Mouse (Mus musculus) gastrocnemius, postnatal 36 days (tissue): ENCODE measurements at regions not wholly inside any gene's neighbourhood (a gene's known extent, or its start where the extent isn't known, plus 50 kb on each side); places are given as distances from the start of the nearest gene placed in this dataset.
"Not testable (repeated sequence)": the region's sequence is repeated elsewhere in the genome, so short reads cannot be mapped to it uniquely, and the experiment has no call there.

ENCODE experiments used
- DNase-seq, 2 experiments: peaks; one replicate each; pipeline ENCODE4 v3.0.0; 2022
- intact Hi-C: fragments of 180-260 bp; cut with DNase I; formaldehyde crosslinking; loops from one replicate; pipeline ENCODE4 v1.15.1; 2025

DNA sequence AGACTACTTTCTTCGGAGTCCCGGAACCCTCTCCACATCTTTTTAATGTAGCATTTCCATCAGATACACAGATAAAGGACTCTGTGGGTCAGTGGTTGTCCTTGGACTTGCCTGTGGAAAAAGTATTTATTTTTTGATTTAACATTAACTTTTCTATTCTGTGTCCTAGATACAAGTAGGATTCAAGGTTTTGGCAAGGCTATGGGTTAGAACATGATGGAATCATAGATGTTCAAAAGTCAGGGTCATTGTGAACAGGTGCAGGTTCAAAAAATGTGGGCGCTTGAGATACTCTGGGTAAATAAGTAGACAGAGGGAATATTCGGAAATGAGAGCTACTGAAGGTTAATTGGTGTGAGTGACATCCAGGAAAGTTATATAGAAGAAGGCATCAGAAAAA, 347.7 kb downstream of the Cypt12 start:
- intact Hi-C loops, result no loop called here
- no peak for DNase-seq

DNA sequence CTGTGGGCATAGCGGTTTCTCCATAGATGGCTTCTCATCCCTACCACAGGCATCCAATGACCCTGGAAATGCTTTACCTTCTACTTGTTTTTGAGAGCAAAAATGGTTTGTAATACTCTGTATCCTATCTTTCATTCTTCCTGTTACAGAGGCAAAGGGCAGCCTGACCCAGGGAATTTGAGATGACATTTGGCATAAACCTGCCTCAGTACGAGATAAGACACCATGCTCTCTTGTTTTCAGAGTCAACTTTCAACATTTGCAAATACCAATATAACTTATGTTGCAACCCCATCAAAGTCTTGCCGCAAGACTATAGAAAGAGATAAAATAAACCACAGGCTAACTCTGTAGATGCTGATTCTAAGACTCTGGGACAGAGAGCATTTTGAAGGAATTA, 350.5 kb downstream of the Cypt12 start:
- intact Hi-C loops, result no loop called here
- DNase-seq, result no peak

DNA sequence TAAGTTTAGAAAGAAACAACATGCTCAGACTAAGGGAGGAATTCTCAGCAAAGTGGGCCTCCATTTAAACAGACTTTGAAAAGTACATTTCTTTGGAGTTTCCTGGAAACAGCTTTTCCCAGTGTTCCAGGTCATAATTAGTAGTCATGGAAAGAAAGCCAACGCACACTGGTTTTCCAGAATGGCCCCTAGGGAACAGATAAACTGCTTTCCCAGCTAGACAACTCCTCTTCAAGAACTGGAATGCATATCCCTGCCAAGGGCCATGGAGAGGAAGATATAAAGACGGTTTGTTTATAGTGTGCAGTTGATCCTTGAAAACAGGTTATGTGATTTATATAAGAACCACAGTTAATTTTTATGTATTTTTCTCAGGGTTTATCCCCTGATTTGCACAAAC, 351.3 kb downstream of the Cypt12 start:
- DNase-seq, result no peak
- intact Hi-C loops, result no loop called here

DNA sequence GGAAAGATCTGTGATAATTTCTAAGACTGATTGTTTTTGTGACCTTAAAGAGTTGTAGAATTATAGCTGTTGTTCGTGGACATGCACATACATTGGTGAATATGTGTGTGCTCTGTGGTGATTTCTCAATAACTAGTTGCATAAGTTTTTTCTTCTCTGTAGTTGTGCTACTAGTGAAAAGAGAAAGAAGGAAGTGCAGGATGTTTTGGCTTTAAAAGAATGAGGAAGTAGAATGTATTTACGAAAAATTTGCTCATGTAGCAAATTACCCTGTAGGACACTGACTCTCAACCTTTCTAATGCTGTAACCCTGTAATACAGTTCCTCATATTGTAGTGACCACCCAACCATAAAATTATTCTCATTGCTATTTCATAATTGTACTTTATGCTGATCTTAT, 371.2 kb downstream of the Cypt12 start:
- intact Hi-C loops, result no loop called here
- DNase-seq, result no peak

DNA sequence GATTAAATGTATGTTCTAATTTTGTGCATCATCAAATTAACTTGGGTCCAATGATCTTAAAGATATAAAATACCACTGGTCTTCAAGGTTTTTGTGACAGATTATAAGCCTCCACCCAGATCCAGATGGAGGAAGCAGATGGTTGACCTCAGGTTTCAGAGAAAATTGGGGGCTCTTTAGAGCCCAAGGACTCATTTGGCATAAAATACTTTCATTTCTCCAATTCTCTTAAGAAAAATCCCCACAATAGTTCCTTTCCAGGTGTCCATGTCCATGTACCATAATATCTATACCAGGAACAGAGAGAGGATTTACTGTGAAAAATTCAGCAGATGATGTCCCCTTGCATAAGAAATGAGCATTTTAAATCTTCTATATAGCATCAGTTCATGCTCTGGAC, 385.0 kb downstream of the Cypt12 start:
- intact Hi-C loops, result no loop called here
- DNase-seq, result no peak

DNA sequence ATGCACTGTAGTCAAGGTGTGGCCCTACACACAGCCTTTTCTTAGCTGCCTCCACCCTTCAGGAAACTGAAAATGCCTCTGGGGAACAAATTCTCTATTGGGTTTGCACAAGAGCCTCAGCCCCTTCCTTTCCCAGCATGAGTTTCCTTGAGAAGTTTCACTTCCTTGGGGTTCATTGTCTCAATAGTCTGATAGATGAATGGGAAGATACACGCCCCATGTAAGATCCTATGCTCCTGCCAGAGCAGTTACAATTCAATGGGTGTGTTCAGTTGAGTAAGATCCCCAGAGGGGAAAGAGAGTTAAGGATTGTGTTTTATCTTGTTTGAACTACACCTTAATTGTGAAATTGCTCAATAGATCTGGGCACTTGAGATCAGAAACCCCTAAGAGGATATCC, 391.0 kb downstream of the Cypt12 start:
- intact Hi-C loops, result no loop called here
- no peak for DNase-seq

DNA sequence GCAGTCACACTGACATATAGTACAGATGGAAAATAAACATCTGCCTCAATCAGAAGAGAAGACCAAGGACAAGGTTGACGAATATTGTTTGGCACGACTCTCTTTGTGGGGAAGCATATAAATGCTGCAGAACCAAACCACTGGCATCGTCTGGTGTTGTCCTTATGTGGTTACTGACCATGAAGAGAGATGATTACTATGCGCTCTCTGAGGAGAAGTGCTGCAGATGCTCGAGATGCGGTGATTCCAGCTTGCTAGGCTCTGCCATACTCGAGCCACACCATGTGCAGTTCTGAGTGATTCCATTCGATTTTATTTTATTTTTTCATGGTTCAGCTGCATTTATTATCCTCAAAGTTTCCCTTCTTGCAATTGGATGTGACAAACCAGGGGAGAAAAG, 393.5 kb downstream of the Cypt12 start:
- intact Hi-C loops, result no loop called here
- no peak for DNase-seq

DNA sequence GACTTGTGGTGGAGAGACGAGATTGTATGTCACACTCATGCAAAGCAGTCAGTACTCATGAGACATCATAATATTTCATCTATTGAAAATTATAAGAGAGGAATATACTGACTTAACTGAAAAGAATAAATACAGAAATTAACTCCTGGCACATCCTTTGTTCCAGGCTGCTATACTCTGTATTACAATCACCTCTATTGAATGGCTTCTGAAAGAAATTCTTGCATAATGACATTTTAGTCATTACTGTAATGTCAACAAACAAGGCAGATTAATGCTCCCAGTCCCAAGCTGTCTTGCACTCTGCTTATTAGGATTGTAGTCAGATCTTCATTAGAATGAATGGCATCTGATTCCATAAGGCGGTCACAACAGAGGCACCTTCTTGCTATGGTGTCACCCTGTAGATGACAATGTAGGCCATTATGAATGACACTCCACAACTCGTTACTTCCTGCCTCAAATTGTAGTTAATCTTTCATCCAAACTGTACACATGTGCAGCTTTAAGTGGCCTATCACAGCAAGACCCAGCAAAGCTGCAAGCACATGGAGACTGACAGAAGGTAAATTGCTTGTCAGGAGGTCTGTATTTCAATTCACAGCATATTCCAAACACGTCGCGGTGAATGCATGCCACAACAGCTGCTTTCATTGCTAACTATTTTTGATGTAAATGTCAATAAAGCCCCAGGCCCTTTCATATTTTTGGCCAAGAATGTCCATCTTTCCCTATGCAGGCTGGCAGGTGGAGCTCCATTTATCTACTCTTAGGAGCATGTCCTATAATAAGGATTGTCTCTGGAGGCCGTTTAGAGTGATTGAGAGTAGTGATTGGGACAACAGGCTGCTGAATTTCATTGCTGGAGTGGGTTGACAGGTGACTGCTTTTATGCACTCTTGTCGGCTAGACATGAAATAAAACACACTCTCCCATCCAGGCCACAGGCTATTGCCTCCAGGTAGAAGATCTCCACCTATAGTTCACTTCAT, 430.1 kb downstream of the Cypt12 start:
- intact Hi-C loops, result no loop called here
- no peak for DNase-seq

DNA sequence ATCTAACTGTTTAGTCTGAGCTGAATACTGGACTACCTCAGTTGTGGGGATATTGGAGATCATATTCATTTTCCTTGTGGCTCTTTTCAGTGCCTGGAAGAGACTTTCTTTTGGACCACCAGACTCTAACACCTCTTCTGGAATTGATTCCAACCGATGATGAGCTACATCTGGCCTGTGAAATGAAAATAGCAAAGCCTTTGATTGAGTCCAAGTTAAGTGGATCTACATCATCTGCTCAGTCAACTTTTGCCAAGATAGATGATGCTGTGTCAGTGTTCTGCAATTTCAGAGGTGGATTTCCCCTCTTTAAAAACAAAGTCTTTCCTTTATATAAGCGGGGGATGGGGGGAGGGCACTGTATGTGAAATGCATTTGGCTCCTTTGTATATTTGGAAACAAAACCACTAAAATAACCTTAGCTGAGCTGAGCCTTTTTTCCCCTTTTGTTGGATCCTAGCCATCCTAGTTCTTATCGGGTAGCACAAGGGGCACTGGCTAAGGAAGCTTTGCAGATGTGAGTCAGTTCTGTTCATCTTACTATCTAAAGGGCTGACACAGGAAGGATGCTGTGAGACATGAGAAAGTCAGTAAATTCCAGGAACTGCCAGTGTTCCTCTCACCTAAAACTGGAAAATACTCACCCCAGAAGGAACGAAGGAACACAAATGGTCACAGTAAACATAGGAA, 473.8 kb downstream of the Cypt12 start:
- DNase-seq, result no peak

DNA sequence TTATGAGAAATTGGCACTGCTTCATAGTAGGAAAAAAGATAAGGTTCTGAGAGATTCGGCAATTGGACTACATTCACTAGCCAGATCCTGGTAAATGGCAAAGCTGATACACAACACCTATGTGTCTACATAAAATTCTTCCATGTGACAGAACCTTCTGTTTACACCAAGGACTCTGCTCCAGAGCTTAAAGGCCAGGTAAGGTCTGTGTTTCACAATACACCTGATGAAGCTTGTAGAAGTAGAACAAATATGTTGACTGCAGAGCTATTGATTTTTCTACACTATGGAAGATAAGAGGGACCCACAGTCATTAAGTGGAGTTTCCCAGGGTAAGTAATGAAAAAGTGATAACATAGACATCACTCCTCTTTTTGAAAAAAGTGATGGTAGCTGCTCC, 480.7 kb downstream of the Cypt12 start:
- intact Hi-C loops, result no loop called here
- no peak for DNase-seq

More for the DNA sequence above, 473.8 kb downstream of the Cypt12 start:
- intact Hi-C loops, result no loop called here

DNA sequence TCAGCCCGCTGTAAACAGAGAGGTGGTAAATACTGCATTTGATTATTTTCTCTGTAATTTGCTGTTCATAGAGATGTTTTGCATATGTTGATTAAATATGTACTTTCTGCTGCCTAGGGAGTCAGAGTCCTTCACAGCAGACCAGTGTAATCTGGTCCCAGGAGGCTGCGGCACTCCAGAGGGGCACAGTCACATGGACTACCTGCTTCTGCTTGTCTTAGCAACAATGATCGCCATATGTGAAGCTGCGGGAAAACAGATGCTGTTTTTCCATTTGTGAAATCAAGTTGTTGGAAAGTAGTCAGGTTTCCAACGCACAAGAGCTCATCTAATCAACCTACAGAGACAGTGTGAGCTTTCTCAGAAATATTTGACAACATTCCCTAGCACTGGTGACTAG, 490.6 kb downstream of the Cypt12 start:
- intact Hi-C loops, result no loop called here

DNA sequence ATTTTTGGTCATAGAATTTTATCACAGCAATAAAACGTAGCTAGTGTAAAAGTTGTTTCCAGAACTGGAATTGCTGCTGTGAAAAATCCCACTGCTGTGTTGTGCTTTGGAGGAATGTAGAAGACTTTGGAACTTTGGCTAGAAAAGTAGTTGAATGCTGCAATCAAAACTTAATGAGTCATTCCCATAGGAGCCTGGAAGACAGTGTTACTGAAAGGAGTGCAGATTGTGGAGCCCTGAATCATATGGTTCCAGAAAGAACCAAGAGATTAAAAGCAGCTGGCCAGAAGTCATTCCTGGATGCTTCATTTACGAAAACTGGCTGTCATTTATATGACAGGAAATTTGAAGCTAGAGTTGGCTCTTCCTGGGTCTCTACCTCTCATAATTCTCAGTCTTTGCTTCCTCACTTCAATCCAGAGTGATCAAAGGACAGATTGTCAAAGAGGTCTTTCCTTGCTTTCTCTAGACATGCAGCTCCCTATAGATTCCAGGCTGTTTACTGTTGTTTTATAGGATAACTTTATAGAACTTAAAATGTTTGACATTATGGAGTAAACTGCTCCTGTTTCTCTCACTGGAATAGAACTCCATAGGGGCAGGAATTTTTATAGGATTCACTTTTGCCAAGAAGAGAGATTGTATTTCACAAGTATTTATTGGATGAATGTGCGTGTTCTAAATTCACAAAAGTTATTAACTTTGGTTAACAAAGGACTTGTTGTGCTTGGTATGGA, 504.2 kb downstream of the Cypt12 start:
- intact Hi-C loops, result no loop called here
- no peak for DNase-seq

More for the DNA sequence above, 490.6 kb downstream of the Cypt12 start:
- no peak for DNase-seq

DNA sequence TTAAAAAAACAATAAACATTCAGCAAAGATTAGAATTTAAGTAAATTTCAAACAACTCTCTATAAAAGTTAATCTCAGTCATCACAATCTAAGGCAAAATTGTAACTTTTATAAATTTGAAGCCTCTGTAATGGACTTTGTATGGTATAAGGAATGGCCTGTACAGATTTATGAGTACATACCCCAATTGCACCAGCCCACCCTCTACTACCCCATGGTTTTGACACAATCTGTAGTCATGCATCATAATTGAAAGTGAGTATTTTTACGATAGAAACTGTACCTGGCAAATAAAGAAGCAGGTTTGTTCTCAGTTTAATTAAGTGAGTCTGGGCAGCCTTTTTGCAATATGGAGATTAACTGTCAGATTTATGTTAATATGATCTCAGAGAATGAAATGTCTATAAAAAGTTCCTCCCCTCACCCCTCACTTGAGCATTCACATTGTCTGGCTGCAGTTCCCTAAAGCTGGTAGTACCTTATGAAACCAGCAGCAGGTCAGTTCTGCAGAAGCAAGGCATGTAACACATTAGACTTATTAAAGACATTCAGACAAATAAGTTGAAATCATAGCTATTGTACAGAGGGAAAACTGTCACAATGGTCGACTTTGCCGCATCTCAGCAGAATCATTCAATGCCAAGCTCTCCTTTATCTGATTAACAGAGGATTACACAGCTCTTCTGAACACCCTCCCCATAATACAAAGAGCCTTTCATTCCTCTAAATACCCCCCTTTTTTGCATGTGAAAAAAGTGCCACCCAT, 505.2 kb downstream of the Cypt12 start:
- intact Hi-C loops, result no loop called here
- no peak for DNase-seq

DNA sequence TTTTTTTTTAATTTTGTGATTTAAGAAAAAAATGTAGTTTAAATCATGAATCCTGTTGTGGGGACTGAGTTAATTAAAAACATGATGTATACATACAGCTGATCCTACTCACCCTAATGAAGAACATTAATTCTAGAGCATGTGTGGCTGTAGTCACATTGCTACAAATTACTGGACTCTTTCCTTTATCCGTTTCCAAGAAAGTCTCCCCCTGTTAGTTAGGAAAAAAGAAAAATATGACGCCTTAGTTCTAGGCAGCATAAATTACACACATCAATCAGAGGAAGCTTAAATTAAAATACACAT, 505.7 kb downstream of the Cypt12 start:
- intact Hi-C loops, result no loop called here
- DNase-seq, result no peak

DNA sequence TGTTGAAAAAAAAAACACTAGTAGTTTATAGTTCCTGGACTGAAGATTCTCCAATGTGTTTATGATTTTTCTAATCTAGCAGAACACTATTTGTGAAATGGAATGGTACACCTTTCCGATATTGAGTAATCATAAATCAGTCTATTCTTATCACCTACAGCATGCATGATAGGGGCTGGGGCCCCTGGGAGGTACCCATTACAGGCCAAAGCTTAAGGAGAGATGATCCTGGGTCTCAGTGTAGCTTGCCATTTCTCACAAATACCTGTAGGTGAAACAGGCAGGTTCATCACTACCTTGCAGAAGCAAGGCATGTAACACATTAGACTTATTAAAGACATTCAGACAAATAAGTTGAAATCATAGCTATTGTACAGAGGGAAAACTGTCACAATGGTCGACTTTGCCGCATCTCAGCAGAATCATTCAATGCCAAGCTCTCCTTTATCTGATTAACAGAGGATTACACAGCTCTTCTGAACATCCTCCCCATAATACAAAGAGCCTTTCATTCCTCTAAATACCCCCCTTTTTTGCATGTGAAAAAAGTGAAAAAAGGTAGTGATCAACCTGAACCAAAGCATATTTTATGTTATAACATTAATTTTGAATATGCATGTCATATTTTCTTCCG, 506.5 kb downstream of the Cypt12 start:
- intact Hi-C loops, DNase-seq: not testable (repeated sequence)

DNA sequence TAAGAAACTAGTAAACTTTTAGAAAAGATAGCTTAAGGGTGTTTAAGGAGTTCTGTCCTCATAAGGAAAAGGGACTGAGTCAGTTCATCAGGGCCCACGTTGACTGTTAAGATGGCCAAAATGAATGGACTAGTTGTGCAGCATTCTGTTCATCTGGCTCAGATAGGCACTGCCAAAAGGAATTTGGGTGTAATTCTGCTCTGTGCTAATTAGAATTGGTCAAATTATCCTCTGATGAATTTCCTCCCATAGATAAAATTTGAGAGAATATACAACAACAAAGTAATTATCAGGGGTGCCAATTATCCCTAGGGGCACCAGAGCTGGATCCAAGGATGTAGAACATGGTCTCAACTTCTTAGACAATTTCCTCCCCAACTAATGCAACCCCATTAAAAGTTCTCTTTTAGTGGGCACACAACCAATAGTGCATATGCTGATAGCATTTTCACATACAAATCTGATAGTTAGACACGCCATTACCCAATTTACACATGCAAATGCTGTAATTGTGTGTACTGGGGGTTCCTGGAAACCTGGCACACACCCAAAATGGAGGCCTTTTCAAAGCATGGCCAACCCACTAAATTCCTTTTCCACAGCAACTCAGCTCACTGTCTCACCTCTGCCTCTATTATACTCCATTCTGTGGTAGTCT, 508.0 kb downstream of the Cypt12 start:
- DNase-seq, result no peak
- intact Hi-C loops, result no loop called here

DNA sequence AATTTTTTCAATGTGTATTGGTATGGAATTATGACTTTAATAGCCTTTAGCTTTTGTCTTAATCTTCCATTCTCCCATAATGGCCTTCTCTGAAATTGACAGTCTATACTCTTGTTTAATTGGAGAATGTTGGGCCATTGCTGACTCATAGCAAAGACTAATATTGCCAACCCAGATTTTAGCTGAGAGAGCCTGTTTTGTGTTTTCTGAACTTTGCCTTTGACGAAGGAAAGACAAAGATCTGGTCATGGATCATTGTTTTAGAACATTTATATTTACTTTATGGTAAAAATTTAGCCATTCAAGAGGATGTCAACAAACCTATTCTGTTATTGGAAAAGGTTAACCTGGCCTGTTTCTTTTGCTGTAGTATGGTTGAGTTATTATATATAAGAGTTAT, 512.1 kb downstream of the Cypt12 start:
- intact Hi-C loops, result no loop called here
- DNase-seq, result no peak

DNA sequence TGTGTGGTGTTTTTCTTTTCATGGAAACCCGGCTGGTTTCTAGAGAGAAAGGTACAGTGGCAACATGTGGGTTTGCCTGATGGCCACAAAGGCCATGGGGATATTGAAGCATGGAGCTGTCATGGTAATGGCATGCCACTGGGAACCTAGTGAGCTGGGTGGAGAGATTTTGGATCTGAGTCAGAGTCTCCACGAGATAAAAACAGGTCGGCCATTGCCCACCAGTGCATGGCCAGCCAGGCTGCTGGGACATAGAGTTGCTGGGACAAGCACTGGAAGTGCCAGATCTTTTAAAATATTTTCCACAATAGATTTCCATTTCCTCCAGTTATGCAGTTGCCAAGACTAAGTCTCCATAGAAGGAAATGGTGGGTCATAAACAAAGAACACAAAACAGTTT, 523.6 kb downstream of the Cypt12 start:
- no peak for DNase-seq
- intact Hi-C loops, result no loop called here

DNA sequence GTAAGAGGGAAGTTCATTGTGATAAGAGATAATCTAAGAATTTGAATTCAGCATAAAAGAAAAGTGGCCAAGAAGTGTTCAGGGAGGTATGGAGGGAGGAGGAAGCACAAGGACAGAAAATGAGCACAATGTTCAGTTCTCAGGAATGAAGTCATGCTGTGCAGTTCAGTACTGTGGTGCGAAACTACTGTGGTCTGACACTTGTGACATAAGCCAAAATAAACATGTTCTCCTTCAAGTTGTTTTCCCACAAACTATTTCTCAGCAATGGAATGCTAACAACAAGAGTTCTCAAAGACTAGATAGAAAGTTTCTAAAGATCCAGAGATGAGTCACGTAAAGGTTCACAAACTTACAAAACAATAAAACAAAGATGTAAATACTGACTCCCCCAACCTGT, 531.3 kb downstream of the Cypt12 start:
- intact Hi-C loops, result no loop called here
- no peak for DNase-seq

DNA sequence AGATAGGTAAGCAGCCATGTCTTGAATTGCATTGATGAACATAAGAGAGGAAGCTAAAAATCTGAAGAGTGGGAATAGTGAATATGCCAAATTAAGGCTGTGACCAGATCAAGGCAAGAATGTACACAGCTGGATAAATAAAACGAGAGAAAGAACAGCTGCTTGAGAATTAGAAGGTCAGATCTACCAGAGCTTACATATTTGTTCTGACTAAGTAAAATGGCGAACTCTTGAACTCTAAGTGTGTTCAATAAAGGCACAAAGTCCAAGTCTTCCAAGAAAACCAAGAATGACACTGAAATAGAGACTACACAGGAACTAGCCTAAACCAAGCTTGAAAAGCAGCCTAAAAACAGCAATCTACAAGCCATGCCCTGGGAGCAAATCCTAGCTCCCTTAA, 533.8 kb downstream of the Cypt12 start:
- DNase-seq, result no peak
- intact Hi-C loops, result no loop called here
